Mouse (Mus musculus) natural killer cell, adult 2 months (primary cell): ENCODE data around the gene Ankrd44.
A peak's percentile ranks its signal among the peaks of the same experiment; 100 is the strongest.

ENCODE experiments used
- DNase-seq, 2 experiments: peaks; one replicate each; pipeline ENCODE4 v3.0.0; 2022; ENCODE audit warnings: low spot score in 2 of 2

The Ankrd44 gene

GRCm38 (mm10) chr1:54922707-54923106, 3.5 kb downstream of the Ankrd44 start:
- no peak for DNase-seq

- no peak for DNase-seq
Measured at GRCm38 (mm10) chr1:54922025-54922574, 4.1 kb downstream of the Ankrd44 start.

- no peak for DNase-seq
Measured at GRCm38 (mm10) chr1:54920132-54920531, 6.1 kb downstream of the Ankrd44 start.

- DNase-seq, result no peak
Measured at GRCm38 (mm10) chr1:54916456-54916855, 9.7 kb downstream of the Ankrd44 start.

DNA sequence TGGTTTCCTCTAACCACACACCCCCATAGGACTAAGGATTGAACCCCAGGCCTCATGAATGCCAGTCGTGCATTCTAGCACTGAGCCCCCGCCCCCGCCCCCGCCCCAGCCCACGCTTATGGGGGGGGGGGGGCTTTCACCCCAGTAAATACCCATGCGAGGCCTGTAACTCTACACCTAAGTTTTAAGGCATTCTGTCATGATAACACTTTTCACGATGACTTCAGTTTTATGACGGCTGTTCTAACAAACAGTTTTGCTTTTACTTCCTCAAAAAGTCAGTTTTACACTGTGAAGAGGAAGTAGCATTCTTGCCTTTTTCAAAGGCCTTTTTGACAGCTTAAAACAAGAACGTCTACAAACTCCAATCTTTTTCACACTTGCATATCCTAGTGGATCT, 11.8 kb downstream of the Ankrd44 start:
- peak in 1 of 2 experiments; percentile 33 for DNase-seq

DNA sequence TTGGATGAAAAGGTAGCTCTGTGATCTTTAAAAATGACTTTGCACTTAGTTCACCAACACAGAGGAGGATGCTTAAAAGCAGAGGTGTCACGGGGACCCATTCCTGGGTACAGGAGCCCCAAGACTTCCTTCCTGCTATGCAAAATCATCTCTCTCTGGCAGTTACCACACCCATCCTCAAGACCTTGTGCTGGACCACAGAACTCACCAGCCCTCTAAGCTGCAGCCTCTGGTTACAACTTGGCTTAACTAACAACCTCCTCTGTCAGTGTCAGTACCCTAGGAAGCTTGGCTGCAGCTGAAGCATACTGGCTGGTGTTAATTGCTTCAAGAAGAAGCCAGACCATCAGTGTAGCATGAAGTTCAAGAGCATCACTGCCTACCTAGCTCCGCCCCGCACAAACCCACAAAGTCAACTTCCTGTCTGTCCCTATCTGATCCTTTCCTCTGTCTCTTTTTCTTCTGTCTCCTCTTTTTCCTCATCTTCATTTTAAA, 12.8 kb downstream of the Ankrd44 start:
- peak; percentile 71 to 80 for DNase-seq

DNA sequence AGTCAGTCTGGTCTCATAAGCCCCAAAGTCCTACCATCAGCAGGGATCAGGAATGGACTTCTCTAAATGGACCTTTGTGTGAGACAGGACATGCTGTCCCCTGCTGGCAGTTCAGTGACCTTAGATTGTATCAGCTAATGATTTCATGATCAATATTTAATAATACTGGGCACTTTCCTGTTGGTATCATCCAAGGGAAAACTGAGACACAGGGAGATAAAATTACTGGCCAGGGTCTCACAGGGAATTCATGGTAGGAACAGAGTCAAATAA, 13.2 kb downstream of the Ankrd44 start:
- DNase-seq, result no peak

DNA sequence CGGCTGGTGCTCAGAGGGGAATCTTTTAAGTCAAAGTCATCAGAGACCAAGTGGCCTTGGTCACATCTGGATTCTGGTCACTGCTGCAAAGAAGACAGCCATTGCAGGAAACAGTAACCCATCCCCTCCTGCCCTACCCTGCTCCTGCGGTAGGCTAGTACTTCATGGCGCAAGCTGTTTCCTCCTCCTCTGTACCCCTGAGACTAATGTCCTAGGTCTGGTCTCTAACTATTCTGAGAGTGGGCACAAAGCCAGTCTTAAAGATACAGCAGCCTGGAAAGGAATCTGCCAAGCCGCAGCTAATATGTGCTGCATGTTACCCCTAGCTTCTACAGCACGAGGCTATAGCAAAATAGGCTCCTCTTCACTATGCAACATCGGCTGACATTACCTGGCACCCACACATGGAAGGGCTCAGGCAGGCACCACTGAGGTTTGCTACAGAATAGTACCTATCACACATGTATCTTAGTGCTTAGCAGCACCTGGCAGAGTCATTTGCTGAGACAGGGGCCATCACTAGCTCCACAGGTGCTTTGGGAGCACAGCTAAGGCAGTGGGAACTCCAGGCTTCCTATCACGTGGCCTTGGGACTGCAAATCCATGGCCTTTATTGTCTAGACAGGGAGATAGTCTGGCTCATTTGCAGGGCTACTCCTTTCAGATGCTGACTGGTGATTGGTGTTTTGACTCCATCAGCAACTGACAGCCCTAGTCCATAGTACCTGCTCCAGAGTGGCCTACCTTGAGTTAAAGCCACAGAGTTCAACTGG, 13.7 kb downstream of the Ankrd44 start:
- no peak for DNase-seq

DNA sequence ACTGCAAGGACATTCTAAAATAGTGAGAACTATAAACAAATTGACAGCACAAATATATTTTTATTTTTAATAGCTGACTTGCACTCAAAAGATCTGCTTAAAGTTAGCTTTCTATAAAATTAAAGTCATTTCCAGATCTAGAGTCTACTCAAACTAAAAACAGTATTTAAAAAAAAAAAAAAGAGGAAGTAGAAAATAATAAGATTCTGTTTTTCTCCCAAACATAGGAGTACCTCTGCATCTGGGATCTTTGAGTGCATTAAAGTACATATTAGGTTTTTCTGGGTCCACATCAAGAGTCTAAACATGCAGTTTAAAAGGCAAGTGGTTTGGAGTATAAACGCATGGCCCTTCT, 15.0 kb downstream of the Ankrd44 start:
- DNase-seq, result no peak

- DNase-seq, result no peak
Measured at GRCm38 (mm10) chr1:54910489-54911255, 15.5 kb downstream of the Ankrd44 start.

- peak; percentile 27 to 50 for DNase-seq
Measured at GRCm38 (mm10) chr1:54908786-54909185, 17.4 kb downstream of the Ankrd44 start.

GRCm38 (mm10) chr1:54907066-54907639, 19.0 kb downstream of the Ankrd44 start:
- peak in 1 of 2 experiments; percentile 30 for DNase-seq

GRCm38 (mm10) chr1:54906322-54906721, 19.9 kb downstream of the Ankrd44 start:
- no peak for DNase-seq

GRCm38 (mm10) chr1:54905632-54906031, 20.6 kb downstream of the Ankrd44 start:
- no peak for DNase-seq

DNA sequence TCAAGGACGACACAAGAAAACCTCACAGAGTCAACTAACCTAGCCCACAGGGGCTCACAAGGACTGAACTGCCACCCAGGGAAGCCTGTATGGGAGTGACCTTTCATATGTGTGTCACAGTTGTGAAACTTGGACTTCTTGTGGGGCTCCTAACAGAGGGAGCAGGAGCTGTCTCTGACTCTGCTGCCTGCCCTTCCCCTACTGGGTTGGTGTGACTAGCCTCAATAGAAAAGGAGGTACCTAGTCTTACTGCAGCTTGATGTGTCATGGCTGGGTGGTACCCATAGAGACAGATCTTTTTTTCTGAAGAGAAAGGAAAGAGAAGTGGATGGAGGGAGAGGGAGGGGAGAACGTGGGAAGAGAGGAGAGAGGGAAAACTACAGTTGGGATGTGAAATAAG, 22.0 kb downstream of the Ankrd44 start:
- DNase-seq, result no peak

DNA sequence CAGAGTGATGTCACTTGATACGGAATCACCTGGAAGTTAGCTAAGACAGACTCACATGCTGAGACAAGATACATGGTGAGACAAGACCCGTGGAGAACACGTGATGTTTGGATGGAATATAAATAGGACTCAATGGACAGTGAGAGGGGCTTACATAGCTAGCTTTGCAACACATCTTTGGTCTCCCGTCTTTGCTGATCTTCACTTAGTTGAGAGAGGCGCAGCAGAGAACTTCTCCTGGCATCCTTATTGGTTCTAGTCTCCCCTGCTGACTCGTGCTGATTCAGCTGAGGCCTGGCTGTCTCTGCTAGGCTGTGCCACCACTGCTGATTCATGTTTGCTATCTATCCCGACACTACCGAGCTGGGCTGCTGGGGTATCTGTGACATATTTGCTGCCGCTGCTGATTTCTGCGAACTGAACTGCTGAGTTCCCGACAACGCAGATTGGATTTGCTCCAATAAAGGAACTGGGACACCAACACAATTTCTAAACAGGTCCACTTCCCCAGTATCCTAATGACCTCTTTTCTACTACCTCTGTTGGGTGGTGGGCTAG, 23.4 kb downstream of the Ankrd44 start:
- DNase-seq, result no peak

DNA sequence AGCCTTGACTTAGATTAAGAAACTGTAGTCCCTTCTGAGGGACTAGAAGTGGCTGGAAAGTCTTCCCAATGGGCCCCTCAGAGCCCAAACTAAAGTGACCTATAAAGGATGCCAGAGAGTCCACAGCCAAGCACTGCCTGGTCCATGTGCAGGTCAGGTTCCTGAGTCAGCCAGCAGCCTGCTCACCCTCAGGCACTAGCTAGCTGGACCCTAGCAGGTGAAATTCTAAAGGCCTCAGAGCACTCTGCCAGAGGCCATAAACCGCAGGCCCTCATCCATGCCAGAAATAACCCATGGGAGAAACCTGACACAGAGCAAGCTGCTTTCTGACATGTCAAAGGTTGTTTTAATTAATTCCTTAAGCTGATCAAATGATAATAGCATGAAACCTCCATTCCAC, 25.1 kb downstream of the Ankrd44 start:
- DNase-seq, result no peak

- no peak for DNase-seq
Measured at GRCm38 (mm10) chr1:54899247-54899646, 26.9 kb downstream of the Ankrd44 start.

DNA sequence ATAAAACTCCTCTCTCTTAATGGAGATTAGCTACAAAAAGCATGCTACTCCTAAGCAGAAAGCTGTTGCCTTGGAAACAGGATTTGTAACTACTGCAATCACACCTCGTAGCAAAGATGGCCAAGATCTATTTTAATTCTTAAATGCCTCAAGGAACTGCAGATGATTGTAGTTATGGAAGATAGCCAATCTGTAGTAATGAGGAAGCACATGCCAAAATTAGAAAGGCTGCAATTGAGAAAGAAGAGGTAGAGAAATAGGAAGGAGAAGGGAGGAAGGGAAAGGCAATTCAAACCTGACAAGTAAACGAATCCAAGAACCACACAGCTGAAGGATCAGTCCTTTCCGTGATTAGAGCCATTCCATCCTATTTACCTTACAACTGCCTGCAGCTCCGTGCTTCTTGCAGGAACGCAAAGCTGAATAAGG, 27.5 kb downstream of the Ankrd44 start:
- DNase-seq, result no peak

DNA sequence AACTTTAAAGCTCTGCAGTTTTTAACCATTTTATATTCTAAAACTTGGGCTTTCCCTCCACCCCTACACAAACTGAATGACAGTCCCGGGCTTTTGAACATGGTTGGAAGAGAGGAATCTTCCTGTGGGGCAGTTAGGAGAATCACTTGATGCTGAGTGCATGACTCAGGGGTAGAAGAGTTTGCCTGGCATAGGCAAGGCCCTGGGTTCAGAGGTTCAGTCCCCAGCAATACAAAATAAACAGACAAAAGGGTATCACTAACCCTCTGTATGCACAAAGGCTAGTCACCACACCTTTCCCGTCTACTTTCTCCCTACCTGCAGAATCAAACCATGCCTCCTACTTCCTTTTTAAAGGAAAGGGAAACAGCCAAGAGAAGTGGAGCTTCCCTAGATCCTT, 28.5 kb downstream of the Ankrd44 start:
- DNase-seq, result no peak

DNA sequence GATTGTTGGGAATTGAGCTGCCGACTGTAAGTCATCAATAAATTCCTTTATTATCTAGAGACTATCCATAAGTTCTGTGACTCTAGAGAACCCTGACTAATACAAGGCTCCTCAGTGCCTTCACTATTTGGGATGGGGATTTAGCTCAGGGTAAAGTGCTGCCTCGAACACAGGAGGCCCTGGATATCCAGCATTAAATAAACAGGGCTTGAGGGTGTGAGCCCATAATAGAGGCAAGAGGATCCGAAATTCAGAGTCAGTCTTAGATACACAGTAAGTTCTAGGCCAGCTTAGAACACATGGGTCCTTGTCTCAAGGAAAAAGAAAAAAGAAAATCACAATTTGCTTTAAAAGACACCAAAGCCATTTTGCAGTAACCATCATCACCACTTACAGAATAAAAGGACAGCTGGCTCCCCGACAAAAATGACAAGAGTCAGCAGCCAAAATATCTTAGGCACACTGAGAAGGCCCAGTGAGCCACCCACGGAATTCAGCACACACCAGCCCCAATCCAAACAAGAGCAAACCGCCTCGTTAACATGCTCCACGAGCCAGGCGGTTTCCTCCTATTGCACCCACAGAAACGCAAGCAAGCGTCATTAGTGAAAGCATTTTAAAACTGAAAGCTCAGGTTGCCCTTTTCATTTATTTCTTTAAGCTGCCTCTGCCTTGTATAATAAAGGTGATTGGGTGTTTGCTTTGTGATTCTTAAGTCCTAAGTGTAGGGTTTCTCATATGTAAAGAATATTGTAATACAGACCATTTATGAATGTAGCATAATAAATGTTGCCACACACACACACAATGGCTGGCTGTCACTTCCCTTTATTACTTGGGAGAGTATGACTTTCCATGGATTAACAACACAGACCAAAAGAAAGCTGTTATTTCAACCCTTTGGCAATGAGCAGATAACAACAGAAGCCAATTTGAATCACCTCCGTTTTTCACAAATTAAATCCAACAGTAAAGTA, 29.8 kb downstream of the Ankrd44 start:
- DNase-seq, result peak; percentile 61 to 67
